Mouse (Mus musculus): ENCODE data around the gene Hint2.

Hint2 gene

GRCm38 (mm10) chr4:43656339-43657109 is at the start of gene Hint2:
Gene Hint2 (minus strand): TSS chr4:43656466.
- in situ Hi-C loops (cut with MboI, MseI), result no loop called here

- in situ Hi-C loops (cut with MboI, MseI), result no loop called here
Measured at GRCm38 (mm10) chr4:43705991-43706390, 49.7 kb upstream of the Hint2 start.

- in situ Hi-C loops (cut with MboI, MseI), result no loop called here
Measured at GRCm38 (mm10) chr4:43703851-43704250, 47.6 kb upstream of the Hint2 start.

- in situ Hi-C loops (cut with MboI, MseI), result no loop called here
Measured at GRCm38 (mm10) chr4:43703439-43703838, 47.2 kb upstream of the Hint2 start.

GRCm38 (mm10) chr4:43700707-43701106 is 44.4 kb upstream of the Hint2 start, which contains the start of gene Olfr70:
Gene Olfr70 (minus strand): TSS chr4:43700807.
- in situ Hi-C loops (cut with MboI, MseI), result no loop called here

DNA sequence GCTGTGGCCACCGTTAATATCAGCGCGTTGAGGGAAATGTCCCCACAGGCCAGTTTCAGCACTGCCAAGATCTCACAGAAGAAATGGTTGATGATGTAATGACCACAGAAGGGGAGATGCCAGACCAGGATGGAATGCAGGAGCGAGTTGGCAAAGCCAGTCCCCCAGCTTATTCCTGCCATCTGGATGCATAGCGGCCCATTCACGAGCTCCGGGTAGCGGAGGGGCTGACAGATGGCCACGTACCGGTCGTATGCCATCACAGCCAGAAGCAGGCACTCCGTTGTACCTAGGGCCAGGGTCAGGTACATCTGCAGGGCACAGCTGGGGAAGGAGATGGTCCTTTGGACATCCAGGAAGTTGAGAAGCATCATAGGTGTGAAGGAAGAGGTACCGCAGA is 40.3 kb upstream of the Hint2 start:
- in situ Hi-C loops (cut with MboI, MseI), result no loop called here

- in situ Hi-C loops (cut with MboI, MseI), result no loop called here
Measured at GRCm38 (mm10) chr4:43695249-43695671, 39.0 kb upstream of the Hint2 start.

- in situ Hi-C loops (cut with MboI, MseI), result no loop called here
Measured at GRCm38 (mm10) chr4:43694439-43695248, 38.4 kb upstream of the Hint2 start.

DNA sequence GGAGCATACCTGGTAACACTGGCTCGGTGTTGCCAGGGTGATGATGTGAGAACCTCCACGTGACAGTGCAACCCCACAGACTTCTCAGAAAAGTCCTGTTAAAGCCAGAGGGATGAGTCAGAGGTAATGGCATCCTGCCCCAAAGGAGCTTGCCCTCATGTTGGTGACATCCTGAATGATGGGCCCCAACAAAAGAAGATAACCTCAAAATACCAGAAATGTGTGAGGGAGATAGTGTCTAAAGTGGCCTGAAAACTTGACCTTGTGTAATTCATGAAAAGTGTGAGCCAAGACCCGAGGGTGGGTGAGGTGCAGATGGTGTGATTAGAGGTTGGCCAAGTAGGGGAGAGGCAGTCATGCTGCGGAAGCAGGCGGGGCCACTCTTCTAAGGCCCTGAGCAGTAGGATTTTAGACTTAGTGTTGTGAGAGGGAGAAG is 37.6 kb upstream of the Hint2 start:
- in situ Hi-C loops (cut with MboI, MseI), result no loop called here

GRCm38 (mm10) chr4:43691026-43691425 is 34.8 kb upstream of the Hint2 start:
- in situ Hi-C loops (cut with MboI, MseI), result no loop called here

- in situ Hi-C loops (cut with MboI, MseI), result no loop called here
Measured at GRCm38 (mm10) chr4:43690021-43690420, 33.8 kb upstream of the Hint2 start.

DNA sequence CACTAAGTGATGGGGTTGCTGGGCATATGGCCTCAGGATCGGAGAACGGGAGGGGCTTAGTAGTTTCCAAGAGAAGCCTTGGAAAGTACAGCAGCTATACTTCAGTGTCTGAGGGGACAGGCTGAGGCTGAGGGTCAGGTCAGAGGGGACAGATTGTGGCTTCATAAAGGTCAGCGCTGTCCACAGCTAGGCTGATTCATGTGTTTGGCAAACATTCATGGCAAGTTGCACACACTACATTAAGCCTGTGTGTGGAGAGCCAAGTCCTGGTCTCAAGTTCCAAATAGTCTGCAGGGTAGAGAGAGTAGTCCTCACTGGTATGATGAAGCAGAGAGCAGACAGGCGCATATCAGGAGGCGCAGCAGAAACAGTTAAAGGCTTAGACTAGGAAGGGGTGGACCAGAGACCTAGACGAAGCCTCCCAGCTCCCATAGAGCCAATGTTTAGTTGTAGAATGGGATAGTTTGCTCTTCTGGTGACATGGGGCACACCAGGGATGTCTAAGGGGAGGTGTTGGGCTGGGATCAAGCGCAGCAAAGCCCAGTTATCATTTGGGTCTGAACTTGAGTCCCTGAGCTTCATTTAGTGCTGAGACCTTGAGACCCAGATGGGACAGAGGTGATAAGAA is 23.3 kb upstream of the Hint2 start:
- in situ Hi-C loops (cut with MboI, MseI), result no loop called here

DNA sequence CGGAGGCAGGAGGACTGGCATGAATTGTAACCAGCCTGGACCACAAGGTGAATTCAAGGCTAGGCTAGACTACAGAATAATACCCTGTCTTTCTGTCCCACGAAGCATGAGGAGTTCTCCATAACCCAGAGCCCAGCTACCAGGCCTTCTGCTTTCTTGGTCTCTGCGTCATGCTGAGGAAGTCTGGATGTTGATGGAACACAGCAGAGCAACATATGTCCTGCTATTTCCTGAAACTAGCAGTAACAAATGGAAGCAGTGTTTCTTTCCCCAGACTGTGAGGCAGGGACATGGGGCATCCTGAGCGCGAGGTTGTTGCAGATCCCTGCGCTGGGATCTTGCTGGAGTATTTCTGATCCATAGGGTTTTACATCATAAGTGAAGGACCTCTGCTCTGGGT is 22.3 kb upstream of the Hint2 start:
- in situ Hi-C loops (cut with MboI, MseI), result no loop called here

DNA sequence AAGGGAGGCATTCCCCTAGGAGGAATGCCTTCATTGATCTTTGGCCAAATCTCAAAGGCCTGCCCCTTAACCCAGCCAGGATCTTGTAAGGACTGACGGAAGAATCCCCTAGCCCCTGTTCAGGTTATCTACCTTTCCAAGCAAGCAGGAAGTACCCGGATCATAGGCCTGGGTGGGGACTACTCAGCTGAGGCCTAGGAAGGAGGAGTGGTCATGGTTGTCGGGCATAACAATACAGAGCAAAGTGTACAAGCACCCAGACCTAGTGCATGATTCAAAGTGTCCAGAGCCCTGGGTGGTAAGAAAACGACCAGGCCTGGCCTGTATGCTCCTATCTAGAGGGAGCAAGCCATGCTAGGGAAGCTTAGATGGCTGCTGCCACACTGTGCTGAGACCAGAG is 19.3 kb upstream of the Hint2 start:
- in situ Hi-C loops (cut with MboI, MseI), result no loop called here

GRCm38 (mm10) chr4:43674974-43675373 is 18.7 kb upstream of the Hint2 start:
- in situ Hi-C loops (cut with MboI, MseI), result no loop called here

GRCm38 (mm10) chr4:43673703-43674102 is 17.4 kb upstream of the Hint2 start:
- in situ Hi-C loops (cut with MboI, MseI), result no loop called here

DNA sequence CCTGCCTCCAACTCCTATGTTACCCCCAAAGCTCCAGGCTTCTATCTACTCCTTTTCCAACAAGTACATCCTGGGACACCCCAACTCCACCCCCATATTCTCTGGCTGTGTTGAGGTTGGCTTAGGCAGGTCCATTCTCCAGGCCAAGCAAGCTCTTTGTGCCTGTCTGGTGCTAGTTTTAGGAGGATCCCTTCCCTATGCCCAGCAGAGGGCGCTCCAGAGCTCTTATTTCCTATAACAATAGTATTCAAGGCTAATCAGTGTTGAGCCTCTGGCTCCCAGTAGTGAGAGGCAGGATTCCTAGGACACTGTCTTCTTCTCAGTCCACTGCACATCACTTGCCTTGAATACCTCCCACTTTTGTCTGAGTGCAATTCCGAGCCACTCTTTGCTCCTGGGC is 15.8 kb upstream of the Hint2 start:
- in situ Hi-C loops (cut with MboI, MseI), result no loop called here

DNA sequence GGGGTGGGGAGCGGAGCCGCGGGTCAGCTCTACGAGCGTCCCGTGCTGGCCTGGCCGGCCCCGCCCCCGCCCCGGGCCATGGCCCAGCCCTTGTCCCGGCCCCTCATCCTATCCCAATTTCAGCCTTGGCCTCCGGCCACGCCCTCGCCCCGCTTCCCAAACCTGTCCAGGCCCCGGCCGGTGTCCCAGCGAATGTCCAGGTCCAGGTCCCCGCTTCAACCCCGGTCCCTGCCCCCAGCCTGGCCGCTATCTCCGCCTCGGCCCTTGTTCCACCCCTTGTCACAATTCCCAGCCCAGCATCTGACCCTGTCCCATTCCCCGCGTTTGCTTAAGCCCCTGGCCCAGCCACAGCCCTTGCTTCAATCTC is 13.1 kb upstream of the Hint2 start:
- in situ Hi-C loops (cut with MboI, MseI), result no loop called here

DNA sequence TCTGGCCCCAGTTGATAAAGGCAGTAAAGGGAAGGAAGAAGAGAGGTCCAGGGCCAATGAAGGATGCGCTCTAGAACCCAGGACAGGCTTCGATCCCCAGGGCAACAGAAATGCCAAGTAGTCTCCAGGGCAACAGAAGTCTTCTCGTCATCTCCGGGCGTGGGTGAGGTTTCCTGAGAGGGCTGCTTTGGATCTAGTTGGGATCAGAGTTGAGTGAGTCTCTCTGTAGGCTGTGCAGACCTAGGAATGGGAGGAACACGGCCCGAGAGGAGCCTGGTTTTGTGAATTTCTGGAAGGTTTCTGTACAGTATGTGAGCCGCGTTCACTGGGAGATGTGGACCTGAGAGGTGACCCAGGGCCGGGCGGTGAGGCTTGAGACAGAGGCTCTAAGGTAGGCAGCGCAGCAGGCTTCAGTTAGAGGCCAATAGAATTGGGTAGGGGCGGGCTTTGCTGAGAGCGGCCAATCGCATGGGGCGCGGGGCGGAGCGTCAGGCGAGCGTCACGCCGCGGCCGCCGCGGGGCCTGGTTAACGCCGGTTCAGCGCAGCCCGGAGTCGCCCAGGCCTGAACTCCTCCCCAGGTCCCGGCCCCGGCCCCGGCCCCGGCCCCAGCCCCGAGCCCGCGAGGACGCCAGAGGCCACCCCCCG is 12.6 kb upstream of the Hint2 start, which contains the start of the genes Tmem8b and Fam221b:
Tmem8b (plus strand) TSS at position 190 of the 646 bp plus-strand sequence.
Fam221b (minus strand) TSS at position 364 of the 646 bp plus-strand sequence.
- in situ Hi-C loops (cut with MboI, MseI), result no loop called here

DNA sequence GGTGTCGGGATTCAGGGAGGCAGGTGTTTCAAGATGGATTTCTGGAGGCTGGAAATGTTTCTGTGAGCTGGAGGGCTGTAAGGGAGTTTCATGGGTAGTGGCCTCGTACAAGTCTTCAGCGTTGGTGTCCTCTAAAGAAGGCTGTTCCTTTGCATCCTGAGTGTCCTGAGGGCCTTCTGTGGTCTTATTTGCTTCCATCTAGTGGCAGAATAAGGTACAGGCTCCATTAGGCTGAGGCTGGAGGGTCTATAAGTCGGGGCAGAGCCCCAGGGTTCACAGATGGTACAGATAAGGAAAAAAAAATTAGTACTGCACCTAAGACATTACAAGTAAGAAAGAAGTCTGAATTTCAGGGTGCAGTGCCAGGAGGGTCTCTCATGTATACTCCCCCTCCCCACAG is 10.1 kb upstream of the Hint2 start:
- in situ Hi-C loops (cut with MboI, MseI), result no loop called here

DNA sequence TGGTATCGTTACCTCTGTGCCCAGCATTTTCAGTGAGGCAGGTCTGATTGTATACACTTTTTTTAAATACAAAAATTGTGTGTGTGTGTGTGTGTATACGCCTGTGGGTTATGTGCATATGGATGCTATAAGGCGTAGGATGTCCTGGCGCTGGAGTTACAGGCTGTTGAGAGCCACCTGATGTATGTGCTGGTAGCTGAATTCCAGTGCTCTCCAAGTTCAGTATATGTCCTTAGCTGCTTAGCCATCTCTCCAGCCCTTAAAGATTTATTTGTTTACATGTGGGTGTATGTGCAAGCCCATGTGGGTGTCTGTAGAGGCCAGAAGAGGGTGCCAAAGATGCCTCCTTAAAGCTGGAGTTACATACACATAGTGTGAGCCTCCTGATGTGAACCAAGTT is 880 bp upstream of the Hint2 start:
- in situ Hi-C loops (cut with MboI, MseI), result no loop called here

Measured in T-helper 1 cell (primary cell).